Mouse (Mus musculus): ENCODE measurements around the gene Stkld1. TPM values are rescaled to one million over a fixed set of nuclear protein-coding genes. Genes with fewer than 3 reads are reported as not detected.

The Stkld1 gene
- total RNA-seq (2023; ENCODE audit: inconsistent age), result not detected in 4 replicates

DNA sequence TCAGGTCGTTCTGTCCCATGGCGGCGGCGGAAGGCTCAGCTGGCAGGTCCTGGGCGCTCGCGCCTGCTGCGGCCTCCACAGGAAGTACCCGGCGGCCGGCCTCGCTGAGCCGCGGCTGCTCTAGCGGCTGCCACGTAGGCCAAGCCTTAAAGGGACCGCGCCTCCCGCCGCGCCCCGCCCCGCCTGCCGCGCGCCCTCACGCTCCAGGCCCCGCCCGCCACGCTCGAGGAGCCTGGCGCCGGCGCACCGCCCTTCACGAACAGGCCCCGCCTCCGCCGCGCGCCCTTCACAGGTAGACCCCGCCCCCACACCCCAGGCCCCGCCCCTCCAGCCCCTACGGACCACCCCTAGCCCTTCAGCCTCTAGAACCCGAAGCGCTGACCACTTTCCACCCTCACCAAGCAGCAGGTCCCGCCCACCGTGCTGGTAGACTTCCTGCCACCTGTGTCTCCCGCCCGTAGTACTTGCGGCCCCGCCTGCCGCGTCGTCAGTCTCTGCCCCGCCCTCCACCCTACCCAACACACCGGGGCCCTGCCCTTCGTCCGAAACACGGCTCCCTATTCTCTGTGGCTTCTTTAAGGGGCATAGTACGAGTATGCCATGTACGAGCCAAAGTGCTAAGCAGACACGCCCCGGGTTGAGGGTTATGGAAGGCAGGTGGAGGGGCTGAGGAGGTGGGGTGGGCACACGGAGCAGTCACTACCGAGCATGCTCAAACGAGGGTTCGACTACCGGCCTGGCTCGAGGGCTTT, at the start of gene Stkld1, which contains the start of gene Surf4:
TSS of gene Stkld1 (plus strand) at position 744 of the 752 bp plus-strand sequence.
TSS of gene Surf4 (minus strand) at position 625 of the 752 bp plus-strand sequence.

DNA sequence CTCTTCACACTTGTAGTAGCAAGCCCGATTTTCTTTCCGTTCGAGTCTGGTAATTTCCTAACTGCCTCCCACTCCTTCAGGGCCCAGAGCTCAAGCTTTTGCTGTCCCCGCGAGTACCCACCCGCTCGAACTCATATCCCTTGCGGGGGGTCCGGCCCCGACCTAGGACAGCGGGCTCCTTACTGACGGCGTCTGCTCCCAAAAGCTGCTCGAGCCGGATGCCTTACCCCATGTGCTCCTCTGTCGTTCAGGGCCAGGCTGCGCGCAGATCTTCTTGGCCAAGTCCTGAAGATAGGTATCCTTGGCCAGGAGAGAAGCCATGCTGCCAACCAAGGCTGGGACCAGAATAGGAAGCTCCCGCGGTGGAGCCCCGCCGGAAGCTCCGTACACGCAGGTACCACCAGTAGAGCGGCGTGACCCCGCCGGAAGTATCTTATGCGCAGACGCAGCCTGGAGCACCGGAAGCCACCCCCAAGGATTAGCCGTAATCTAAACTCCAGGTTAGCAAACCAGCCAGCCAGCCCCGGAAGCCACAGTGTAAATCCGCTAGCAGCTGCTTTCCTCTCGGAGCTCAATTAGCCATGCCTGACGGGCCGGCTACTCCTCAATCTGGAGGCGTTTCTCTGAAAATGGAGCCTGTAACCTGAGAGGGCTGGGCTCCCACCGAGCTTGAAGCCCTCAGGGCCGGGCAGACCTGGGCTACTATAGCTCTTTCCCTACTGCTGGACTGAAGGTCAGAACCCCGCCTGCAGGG, 31.2 kb upstream of the Stkld1 start, which contains the start of gene Surf6:
TSS of gene Surf6 (minus strand) at position 413 of the 754 bp plus-strand sequence.

GRCm38 (mm10) chr2:26910124-26910993, 23.5 kb upstream of the Stkld1 start, which contains the start of the genes Med22 and Rpl7a:
Med22 (minus strand) TSS chr2:26910677.
Rpl7a (plus strand) TSS chr2:26910764.

DNA sequence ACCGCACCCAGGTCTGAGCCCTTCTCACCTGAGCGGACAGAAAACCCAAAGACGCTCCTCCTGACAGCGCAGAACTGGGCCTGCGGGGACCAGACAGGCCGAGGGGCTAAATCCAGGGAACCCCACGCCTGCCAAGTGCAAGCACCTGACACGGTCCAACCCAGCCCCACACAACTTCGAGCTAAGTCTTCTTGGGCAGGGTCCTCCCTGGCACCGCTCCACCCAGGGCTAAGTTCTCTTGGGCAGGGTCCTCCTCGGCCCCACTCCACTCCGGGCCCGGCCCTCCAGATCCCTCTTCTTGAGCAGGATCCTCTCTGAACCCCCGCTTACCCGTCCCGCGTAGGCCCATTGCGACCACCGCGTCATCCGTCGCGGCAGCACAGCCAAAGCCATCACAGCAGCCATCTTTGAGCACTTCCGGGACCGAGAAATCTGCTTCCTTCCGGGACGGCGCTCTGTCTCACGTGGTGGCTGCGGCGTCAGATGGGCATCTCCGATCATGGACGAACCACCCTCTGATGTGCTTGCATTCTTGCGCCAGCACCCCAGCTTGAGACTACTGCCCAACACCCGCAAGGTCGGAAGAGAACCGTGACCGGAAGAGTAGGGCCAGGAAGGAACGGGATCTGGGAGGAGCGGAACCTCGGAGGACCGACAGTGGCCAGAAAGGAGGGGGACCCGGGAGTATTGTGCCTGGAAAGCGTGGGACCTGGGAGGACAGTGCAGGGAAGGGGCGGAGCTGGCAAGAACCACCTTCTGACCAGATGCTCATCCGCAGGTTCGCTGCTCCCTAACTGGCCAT, 17.7 kb upstream of the Stkld1 start, which contains the start of the genes Surf2 and Surf1:
TSS of gene Surf2 (plus strand) at position 441 of the 802 bp plus-strand sequence.
TSS of gene Surf1 (minus strand) at position 604 of the 802 bp plus-strand sequence.

GRCm38 (mm10) chr2:26963923-26964723, 30.3 kb downstream of the Stkld1 start, which contains the start of gene Rexo4:
Rexo4 (minus strand) TSS chr2:26964386.

GRCm38 (mm10) chr2:26973116-26973515, 39.3 kb downstream of the Stkld1 start, which contains the start of gene Adamts13:
Adamts13 (plus strand) TSS chr2:26973416.

Other genes starting within 250 kb of the Stkld1 start
- not detected in 4 replicates for gene Abo, start 69.1 kb upstream of the Stkld1 start, total RNA-seq (2023; ENCODE audit: inconsistent age)
- 66.0 to 76.3 TPM (median 70.9 TPM) in 4 replicates for gene Surf6, start 31.2 kb upstream of the Stkld1 start, total RNA-seq (2023; ENCODE audit: inconsistent age)
- 14.9 to 18.4 TPM (median 17.2 TPM) in 4 replicates for gene Med22, start 23.4 kb upstream of the Stkld1 start, total RNA-seq (2023; ENCODE audit: inconsistent age)
- 716 to 763 TPM (median 757 TPM) in 4 replicates for gene Rpl7a, start 23.3 kb upstream of the Stkld1 start, total RNA-seq (2023; ENCODE audit: inconsistent age)
- 45.9 to 55.5 TPM (median 50.3 TPM) in 4 replicates for gene Surf2, start 17.7 kb upstream of the Stkld1 start, total RNA-seq (2023; ENCODE audit: inconsistent age)
- 55.8 to 77.5 TPM (median 60.0 TPM) in 4 replicates for gene Surf1, start 17.5 kb upstream of the Stkld1 start, total RNA-seq (2023; ENCODE audit: inconsistent age)
- gene Surf4, start 119 bp upstream of the Stkld1 start, total RNA-seq (2023; ENCODE audit: inconsistent age), result 58.8 to 67.2 TPM (median 62.0 TPM) in 4 replicates
- 56.8 to 74.9 TPM (median 67.4 TPM) in 4 replicates for gene Rexo4, start 30.3 kb downstream of the Stkld1 start, total RNA-seq (2023; ENCODE audit: inconsistent age)
- gene Adamts13, start 39.4 kb downstream of the Stkld1 start, total RNA-seq (2023; ENCODE audit: inconsistent age), result 0.16 TPM in 1 of 4 replicates, not detected in the others
- 36.1 to 44.2 TPM (median 39.9 TPM) in 4 replicates for gene Cacfd1, start 75.9 kb downstream of the Stkld1 start, total RNA-seq (2023; ENCODE audit: inconsistent age)
- 6.8 to 9.0 TPM (median 8.5 TPM) in 4 replicates for gene Slc2a6, start 94.0 kb downstream of the Stkld1 start, total RNA-seq (2023; ENCODE audit: inconsistent age)
- gene Mymk, start 138.1 kb downstream of the Stkld1 start, total RNA-seq (2023; ENCODE audit: inconsistent age), result not detected in 4 replicates
- gene Adamtsl2, start 145.3 kb downstream of the Stkld1 start, total RNA-seq (2023; ENCODE audit: inconsistent age), result 1.6 to 5.0 TPM (median 3.4 TPM) in 4 replicates
- not detected in 4 replicates for gene Fam163b, start 208.4 kb downstream of the Stkld1 start, total RNA-seq (2023; ENCODE audit: inconsistent age)
- not detected in 4 replicates for gene Dbh, start 231.2 kb downstream of the Stkld1 start, total RNA-seq (2023; ENCODE audit: inconsistent age)